Mouse (Mus musculus): Measurements from ENCODE around the gene Grb2. TPM values are rescaled to one million over a fixed set of nuclear protein-coding genes. Genes with fewer than 3 reads are reported as not detected.
"Not testable (repeated sequence)": the region's sequence is repeated elsewhere in the genome, so short reads cannot be mapped to it uniquely, and the experiment has no call there.

Grb2 gene
- polyA plus RNA-seq, 1 experiment from 2014 or later = 91.0 TPM

DNA sequence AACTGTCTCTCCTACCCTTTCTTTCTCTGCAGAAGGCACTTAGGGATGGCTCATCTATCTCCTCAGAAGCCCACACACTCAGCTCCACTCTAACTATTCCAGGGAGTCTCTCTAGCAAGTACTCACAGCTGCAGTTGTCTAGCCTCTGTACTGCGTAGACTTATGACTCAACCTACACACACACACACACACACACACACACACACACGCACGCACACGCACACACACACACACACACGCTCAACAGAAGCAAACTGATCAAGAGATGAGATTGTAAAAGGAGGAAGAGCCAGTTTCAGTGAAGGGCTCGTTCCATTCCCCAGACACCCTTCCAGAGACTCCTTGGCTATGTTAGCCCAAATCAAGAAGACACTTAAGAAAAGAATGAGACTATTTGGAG is 49.9 kb downstream of the Grb2 start:
- Histone ChIP-seq H3K9ac (no peak overlapping the region), H3K27me3 (no peaks in the 10 kb centered on the region), H3K27ac (no peak overlapping the region), H3K4me2 (no peak overlapping the region), H3K9me3 (no peaks in the 10 kb centered on the region), H3K4me3 (no peak overlapping the region), H3K4me1 (no peaks in the 10 kb centered on the region), H3K36me3 (peaks cover 7% of the 10 kb centered on the region; the same call in 1 of the 2 replicates)
- ATAC-seq (ENCODE audit: borderline replicate concordance, extremely low read depth, low FRiP score, low TSS enrichment) = no peak
- 79% methylated on average over 6 of the region's 6 CpGs for WGBS

DNA sequence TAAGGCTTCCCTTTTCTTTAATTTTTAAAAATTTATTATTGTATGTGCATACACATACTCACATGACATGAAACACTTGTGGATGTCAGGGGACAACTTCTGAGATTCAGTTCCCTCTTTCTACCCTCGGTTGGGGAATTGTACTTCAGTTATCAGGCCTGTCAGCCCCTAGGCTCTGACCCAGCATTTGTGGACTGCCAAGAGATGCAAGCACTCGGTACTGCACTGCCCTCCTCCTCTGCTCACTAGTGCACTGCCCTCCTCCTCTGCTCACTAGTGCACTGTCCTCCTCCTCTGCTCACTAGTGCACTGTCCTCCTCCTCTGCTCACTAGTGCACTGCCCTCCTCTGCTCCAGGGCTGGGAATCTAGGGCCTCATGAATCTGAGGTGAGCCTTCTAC is 54.3 kb downstream of the Grb2 start:
- H3K4me1 ChIP-seq = no peaks in the 10 kb centered on the region
- no peak for ATAC-seq (ENCODE audit: borderline replicate concordance, extremely low read depth, low FRiP score, low TSS enrichment)
- H3K27ac ChIP-seq = no peak overlapping the region
- H3K4me3 ChIP-seq = no peak overlapping the region
- peaks cover 8% of the 10 kb centered on the region; the same call in 1 of the 2 replicates for H3K36me3 ChIP-seq
- no peaks in the 10 kb centered on the region for H3K9me3 ChIP-seq
- H3K9ac ChIP-seq = no peak overlapping the region
- H3K4me2 ChIP-seq = no peak overlapping the region
- 62% methylated on average over 2 of the region's 2 CpGs for WGBS
- no peaks in the 10 kb centered on the region for H3K27me3 ChIP-seq

DNA sequence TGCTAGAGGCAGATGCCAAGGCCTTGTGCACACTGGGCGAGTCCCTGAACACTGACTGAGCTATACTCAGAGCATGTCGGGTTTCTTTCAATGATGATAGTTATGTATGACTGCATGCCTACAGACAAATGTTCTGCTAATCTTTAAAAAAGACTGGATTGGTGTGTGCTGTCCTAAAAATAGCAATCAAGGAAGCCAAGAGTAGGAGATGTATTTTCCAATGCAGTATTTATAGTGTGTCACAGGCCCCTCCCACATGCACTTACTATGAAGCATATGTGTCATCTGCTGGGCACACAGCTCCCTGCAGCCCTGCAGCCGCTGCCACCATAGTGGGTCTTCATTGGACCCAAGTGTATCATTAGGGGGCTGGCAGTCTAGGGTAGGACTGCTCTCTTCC is 55.2 kb downstream of the Grb2 start:
- H3K4me3 ChIP-seq = no peak overlapping the region
- H3K36me3 ChIP-seq = peaks cover 12% of the 10 kb centered on the region; the same call in 1 of the 2 replicates
- no peak overlapping the region for H3K9ac ChIP-seq
- no peak overlapping the region for H3K27ac ChIP-seq
- H3K4me2 ChIP-seq = no peak overlapping the region
- no peaks in the 10 kb centered on the region for H3K9me3 ChIP-seq
- ATAC-seq (ENCODE audit: borderline replicate concordance, extremely low read depth, low FRiP score, low TSS enrichment) = no peak
- WGBS = 84% methylated on average over 3 of the region's 3 CpGs
- H3K4me1 ChIP-seq = no peaks in the 10 kb centered on the region
- no peaks in the 10 kb centered on the region for H3K27me3 ChIP-seq

DNA sequence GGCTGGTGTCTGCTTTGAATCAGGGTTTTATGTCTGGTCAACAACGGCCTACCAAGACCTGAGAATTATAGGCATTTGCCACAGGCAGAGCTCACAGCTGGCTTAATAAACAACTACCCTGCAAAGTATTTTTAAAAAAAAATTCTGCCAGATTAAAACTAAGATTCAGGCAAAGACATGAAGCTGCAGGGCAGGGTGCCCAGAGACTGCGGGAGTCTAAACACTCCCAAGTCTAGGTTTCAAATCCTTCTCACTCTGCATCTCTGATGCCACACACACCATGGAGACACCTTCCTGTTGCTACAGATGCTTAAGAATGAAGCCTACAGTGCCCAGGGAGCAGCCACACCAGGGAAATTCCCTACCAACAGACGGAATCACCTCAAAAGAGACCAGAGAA is 56.7 kb downstream of the Grb2 start:
- WGBS = 88% methylated on average over 3 of the region's 3 CpGs
- Histone ChIP-seq H3K36me3 (peaks cover 19% of the 10 kb centered on the region), H3K9me3 (no peaks in the 10 kb centered on the region), H3K4me1 (no peaks in the 10 kb centered on the region), H3K4me2 (no peak overlapping the region), H3K27ac (no peak overlapping the region), H3K27me3 (no peaks in the 10 kb centered on the region), H3K9ac (no peak overlapping the region), H3K4me3 (no peak overlapping the region)
- no peak for ATAC-seq (ENCODE audit: borderline replicate concordance, extremely low read depth, low FRiP score, low TSS enrichment)

DNA sequence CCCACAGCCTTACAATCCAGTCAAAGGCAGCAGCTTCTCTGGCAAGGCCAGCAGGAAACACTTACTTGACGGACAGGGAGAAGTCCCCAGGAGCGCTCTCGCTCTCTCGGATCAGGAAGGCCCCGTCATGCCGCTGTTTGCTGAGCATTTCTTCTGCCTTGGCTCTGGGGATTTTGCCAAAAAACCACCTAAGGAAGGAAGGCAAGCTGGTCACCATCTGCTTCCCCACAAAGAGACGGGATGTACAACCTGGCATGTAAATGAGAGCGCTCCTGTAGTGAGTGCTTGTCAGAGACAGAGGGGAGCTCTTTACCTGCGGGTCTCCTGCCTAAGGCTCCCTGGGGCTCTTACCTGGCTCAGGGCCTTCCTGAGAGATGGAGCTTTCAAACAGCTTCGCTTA is 58.7 kb downstream of the Grb2 start:
- 55% methylated on average over 10 of the region's 10 CpGs for WGBS
- Histone ChIP-seq H3K27ac (no peak overlapping the region), H3K27me3 (no peaks in the 10 kb centered on the region), H3K36me3 (peaks cover 17% of the 10 kb centered on the region), H3K4me2 (no peak overlapping the region), H3K9me3 (no peaks in the 10 kb centered on the region), H3K4me3 (no peak overlapping the region), H3K9ac (no peak overlapping the region), H3K4me1 (no peaks in the 10 kb centered on the region)
- ATAC-seq (ENCODE audit: borderline replicate concordance, extremely low read depth, low FRiP score, low TSS enrichment) = no peak

DNA sequence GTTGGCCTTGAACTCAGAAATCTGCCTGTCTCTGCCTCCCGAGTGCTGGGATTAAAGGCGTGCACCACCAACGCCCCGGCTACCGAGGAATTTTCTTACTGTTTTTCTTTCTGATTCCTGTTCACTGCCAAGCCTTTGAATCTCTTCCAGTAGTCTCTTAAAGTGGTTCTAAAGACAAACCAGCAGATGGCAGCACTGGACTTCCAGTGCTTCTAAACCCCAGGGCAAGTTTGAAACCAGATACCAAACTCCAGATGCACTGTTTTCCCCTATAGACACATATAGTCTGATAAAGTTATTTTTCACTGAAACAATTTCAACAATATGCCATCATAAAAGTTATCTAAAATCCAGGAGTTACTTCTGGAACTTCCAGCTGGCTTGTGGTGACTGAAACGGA is 60.9 kb downstream of the Grb2 start:
- no peak overlapping the region for H3K27ac ChIP-seq
- H3K4me2 ChIP-seq = no peak overlapping the region
- no peaks in the 10 kb centered on the region for H3K4me1 ChIP-seq
- H3K27me3 ChIP-seq = no peaks in the 10 kb centered on the region
- peaks cover 14% of the 10 kb centered on the region for H3K36me3 ChIP-seq
- WGBS = 51% methylated on average over 6 of the region's 6 CpGs
- H3K9ac ChIP-seq = no peak overlapping the region
- no peak overlapping the region for H3K4me3 ChIP-seq
- no peak for ATAC-seq (ENCODE audit: borderline replicate concordance, extremely low read depth, low FRiP score, low TSS enrichment)
- H3K9me3 ChIP-seq = no peaks in the 10 kb centered on the region

DNA sequence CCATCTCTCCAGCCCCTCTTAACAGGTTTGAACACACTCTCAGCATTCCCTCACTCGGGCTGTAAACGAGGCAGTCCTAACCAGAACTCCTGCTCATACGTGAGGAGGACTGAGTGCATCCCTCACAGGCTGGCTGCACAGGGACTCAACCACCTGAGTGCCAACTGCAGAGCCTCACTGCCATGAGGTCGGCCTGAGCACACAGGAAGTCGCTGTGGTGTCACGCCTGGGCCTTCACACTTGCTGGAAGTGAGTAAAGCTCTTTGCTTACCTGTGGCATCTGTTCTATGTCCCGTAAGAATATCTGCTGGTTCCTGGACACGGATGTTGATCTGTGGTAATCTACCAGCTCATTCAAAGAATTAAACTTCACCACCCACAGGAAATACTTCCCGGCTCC is 62.0 kb downstream of the Grb2 start:
- Histone ChIP-seq H3K27ac (no peak overlapping the region), H3K4me2 (no peak overlapping the region), H3K27me3 (no peaks in the 10 kb centered on the region), H3K4me1 (no peaks in the 10 kb centered on the region), H3K4me3 (no peak overlapping the region), H3K9me3 (no peaks in the 10 kb centered on the region), H3K36me3 (peaks cover 14% of the 10 kb centered on the region), H3K9ac (no peak overlapping the region)
- ATAC-seq (ENCODE audit: borderline replicate concordance, extremely low read depth, low FRiP score, low TSS enrichment) = no peak
- 85% methylated on average over 9 of the region's 9 CpGs for WGBS

DNA sequence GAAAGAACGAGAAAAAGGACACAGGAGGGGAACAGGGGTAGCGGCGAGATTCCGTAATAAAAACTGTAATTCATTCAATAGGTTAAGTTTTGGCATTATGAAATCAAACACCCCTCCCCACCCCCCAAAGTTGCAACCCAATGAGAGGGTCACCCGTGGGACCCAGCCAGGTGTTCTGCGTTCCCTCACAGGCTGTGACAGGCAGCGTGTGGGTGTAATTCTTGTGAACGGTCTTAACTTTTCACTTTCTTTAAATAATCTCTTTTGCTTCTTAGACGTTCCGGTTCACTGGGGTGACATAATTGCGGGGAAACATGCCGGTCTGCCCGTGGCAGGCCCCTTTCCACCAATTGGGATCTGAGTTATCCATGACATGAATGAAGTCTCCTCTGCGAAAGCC is 62.9 kb downstream of the Grb2 start:
- not testable (repeated sequence) for H3K9ac ChIP-seq; H3K4me1 ChIP-seq; H3K9me3 ChIP-seq; H3K4me2 ChIP-seq; H3K4me3 ChIP-seq; ATAC-seq (ENCODE audit: borderline replicate concordance, extremely low read depth, low FRiP score, low TSS enrichment); H3K27me3 ChIP-seq; H3K27ac ChIP-seq
- peaks cover 14% of the 10 kb centered on the region for H3K36me3 ChIP-seq
- 50% methylated on average over 14 of the region's 14 CpGs for WGBS

DNA sequence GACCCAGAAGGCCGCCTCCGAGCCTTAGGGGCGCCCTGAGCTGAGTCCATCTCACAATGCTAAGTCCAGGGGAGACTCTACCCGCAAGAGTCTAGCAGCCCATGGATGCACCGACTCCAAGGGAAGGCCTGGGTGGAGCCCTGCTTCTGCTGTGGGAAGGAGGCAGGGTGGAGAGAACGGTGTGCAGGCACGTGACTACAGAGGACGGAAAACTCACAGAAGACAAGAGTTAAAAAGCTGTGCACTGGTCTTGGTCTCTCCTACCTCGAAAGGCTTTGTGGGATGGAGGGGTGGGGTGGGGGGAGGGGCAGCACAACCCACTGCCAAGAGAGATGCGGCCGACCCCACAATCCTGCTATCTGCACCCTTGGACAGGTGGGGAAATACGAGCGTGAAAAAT is 64.1 kb downstream of the Grb2 start:
- no peak overlapping the region for H3K4me2 ChIP-seq
- H3K36me3 ChIP-seq = peaks cover 14% of the 10 kb centered on the region
- no peak for ATAC-seq (ENCODE audit: borderline replicate concordance, extremely low read depth, low FRiP score, low TSS enrichment)
- 90% methylated on average over 13 of the region's 13 CpGs for WGBS
- no peak overlapping the region for H3K9ac ChIP-seq
- H3K4me1 ChIP-seq = 0 out of 2 replicates have a peak, but pooled peaks cover 3% of the 10 kb centered on the region
- H3K27me3 ChIP-seq = no peaks in the 10 kb centered on the region
- no peak overlapping the region for H3K4me3 ChIP-seq
- H3K9me3 ChIP-seq = no peaks in the 10 kb centered on the region
- no peak overlapping the region for H3K27ac ChIP-seq

DNA sequence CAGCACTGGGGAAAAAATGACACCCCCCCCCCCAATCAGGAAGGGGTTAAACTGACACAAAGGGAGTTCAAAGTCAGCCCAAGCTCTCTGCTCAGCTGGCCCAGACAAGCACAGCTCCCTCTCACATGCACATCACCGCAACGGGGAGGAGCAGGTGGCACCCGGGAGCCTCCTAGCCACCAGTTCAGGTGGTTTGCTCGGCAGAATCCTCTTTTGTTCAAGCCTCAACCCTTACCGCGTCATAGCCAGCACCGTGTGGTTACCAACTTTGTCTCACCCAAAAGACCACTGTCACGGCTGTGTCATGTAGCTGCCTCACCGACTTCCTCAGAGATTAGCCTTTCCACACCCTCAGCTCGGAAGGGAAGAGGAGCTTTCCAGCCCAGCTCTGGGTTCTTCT is 65.1 kb downstream of the Grb2 start:
- 66% methylated on average over 10 of the region's 10 CpGs for WGBS
- Histone ChIP-seq H3K4me3 (no peak overlapping the region), H3K4me1 (0 out of 2 replicates have a peak, but pooled peaks cover 3% of the 10 kb centered on the region), H3K9me3 (no peaks in the 10 kb centered on the region), H3K4me2 (no peak overlapping the region), H3K27me3 (no peaks in the 10 kb centered on the region), H3K9ac (no peak overlapping the region), H3K27ac (no peak overlapping the region), H3K36me3 (peaks cover 11% of the 10 kb centered on the region)
- no peak for ATAC-seq (ENCODE audit: borderline replicate concordance, extremely low read depth, low FRiP score, low TSS enrichment)

DNA sequence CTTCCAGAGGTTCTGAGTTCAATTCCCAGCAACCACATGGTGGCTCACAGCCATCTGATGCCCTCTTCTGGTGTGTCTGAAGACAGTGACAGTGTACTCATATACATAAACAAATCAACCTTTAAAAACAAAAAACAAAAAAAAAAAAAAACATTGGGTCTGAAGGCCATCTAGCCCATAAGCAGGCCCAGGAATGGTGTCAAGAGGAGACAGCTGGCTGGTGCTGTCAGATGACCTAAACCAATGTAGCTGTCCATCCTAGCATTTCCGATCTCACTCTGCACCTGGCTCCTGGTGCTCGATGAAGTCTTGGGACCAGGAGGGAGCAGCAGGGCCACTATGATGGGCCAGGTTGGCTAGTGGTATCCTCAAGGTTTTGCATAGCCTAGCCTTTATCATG is 65.7 kb downstream of the Grb2 start:
- WGBS = 93% methylated on average over 2 of the region's 2 CpGs
- no peak for ATAC-seq (ENCODE audit: borderline replicate concordance, extremely low read depth, low FRiP score, low TSS enrichment)

DNA sequence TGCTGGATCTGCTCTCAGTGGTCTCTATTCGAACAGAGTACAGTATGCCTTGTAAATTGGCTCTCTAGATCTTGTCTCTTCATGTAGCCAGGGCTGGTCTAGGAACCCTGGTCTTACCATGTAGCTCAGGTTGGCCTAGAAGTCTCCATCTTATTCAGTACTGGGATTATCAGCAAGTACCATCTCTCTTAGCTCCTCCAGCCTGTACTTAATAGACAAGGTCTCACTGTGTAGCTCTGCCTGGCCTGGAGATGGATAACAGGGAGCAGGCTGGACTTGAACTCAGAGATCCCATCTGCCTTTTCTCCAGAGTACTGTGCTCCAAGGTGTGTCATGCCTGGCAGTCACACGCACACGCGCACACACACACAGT is 66.7 kb downstream of the Grb2 start:
- Histone ChIP-seq H3K27me3 (no peaks in the 10 kb centered on the region), H3K36me3 (peaks cover 3% of the 10 kb centered on the region), H3K27ac (no peak overlapping the region), H3K4me2 (no peak overlapping the region), H3K4me1 (0 out of 2 replicates have a peak, but pooled peaks cover 3% of the 10 kb centered on the region), H3K4me3 (no peak overlapping the region), H3K9me3 (no peaks in the 10 kb centered on the region), H3K9ac (no peak overlapping the region)
- 82% methylated on average over 4 of the region's 4 CpGs for WGBS
- ATAC-seq (ENCODE audit: borderline replicate concordance, extremely low read depth, low FRiP score, low TSS enrichment) = no peak

More for the DNA sequence above, 65.7 kb downstream of the Grb2 start:
- H3K36me3 ChIP-seq = peaks cover 8% of the 10 kb centered on the region
- no peaks in the 10 kb centered on the region for H3K9me3 ChIP-seq
- no peak overlapping the region for H3K27ac ChIP-seq
- no peak overlapping the region for H3K4me3 ChIP-seq
- no peak overlapping the region for H3K9ac ChIP-seq
- no peaks in the 10 kb centered on the region for H3K27me3 ChIP-seq
- 0 out of 2 replicates have a peak, but pooled peaks cover 3% of the 10 kb centered on the region for H3K4me1 ChIP-seq
- H3K4me2 ChIP-seq = no peak overlapping the region

DNA sequence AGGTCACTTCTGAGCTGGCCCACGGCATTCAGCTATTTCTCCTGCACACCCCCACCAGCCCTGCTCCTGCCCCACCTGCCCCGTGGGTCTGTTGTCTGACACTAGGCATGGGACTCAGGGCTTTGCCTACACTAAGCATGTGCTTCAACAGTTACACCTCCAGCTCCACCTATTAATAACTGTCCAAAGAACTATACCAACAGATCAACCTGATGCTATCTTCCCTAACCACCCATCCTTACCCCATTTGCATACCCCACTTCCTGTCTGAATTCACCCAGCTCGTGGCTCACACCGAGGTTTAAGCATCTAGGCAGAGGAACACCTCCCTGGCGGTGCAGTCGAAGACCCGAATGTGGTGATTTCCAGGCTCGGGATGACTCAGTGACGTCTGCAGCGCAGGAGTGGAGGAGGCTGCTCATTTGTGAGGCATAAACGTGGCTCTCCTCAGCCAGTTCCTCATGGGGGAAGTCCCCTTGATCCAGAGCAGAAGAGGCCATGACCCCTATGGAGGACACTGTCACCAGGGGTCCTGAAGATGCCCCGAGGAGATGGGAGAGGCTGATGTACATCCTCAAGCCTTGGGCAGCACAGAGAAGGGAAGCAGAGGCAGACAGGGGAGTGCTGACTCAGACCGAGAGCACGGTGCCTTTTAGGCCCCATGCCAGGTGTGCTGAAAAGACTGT is 67.3 kb downstream of the Grb2 start:
- Histone ChIP-seq H3K4me3 (no peak overlapping the region), H3K36me3 (peaks cover 3% of the 10 kb centered on the region), H3K27me3 (no peaks in the 10 kb centered on the region), H3K4me2 (no peak overlapping the region), H3K27ac (no peak overlapping the region), H3K4me1 (0 out of 2 replicates have a peak, but pooled peaks cover 3% of the 10 kb centered on the region), H3K9me3 (no peaks in the 10 kb centered on the region), H3K9ac (no peak overlapping the region)
- WGBS = 53% methylated on average over 14 of the region's 14 CpGs
- no peak for ATAC-seq (ENCODE audit: borderline replicate concordance, extremely low read depth, low FRiP score, low TSS enrichment)
